Mouse (Mus musculus) limb, embryonic 13.5 days (tissue): ENCODE data around the gene Helq. TPM values are rescaled to one million over a fixed set of nuclear protein-coding genes. Genes with fewer than 3 reads are reported as not detected.

Source experiments
- ATAC-seq: fragments of 200-750 bp; cut with Nextera tagmentation; 2 replicates; pipeline ENCODE4 v1.8.0; 2017; ENCODE audit warnings: low read depth, moderate number of reproducible peaks, moderate TSS enrichment; ENCODE audit not compliant: low FRiP score
- H3K27ac ChIP-seq: fragments of 300-500 bp; sonication (generic); 2 replicates; pipeline ENCODE4 v1.5.1; 2015; ENCODE audit warnings: inconsistent platforms, mild to moderate bottlenecking, moderate library complexity
- H3K27me3 ChIP-seq: fragments of 300-500 bp; sonication (generic); 2 replicates; pipeline ENCODE4 v1.6.1; 2015; ENCODE audit warnings: mild to moderate bottlenecking, inconsistent platforms
- H3K36me3 ChIP-seq: fragments of 300-500 bp; sonication (generic); 2 replicates; pipeline ENCODE4 v1.6.1; 2015; ENCODE audit warnings: inconsistent platforms, mild to moderate bottlenecking, moderate library complexity
- H3K4me1 ChIP-seq: fragments of 300-500 bp; sonication (generic); 2 replicates; pipeline ENCODE4 v1.6.1; 2015; ENCODE audit warnings: inconsistent platforms
- H3K4me2 ChIP-seq: fragments of 300-500 bp; sonication (generic); replicated peaks from 2 replicates; pipeline ENCODE4 v1.6.1; 2015; ENCODE audit warnings: inconsistent platforms, mild to moderate bottlenecking, moderate library complexity
- H3K4me3 ChIP-seq: fragments of 300-500 bp; sonication (generic); 2 replicates; pipeline ENCODE4 v1.5.1; 2015; ENCODE audit warnings: moderate library complexity, mild to moderate bottlenecking, inconsistent platforms
- H3K9ac ChIP-seq: fragments of 300-500 bp; sonication (generic); 2 replicates; pipeline ENCODE4 v1.6.1; 2015; ENCODE audit warnings: mild to moderate bottlenecking, inconsistent platforms
- H3K9me3 ChIP-seq: fragments of 300-500 bp; sonication (generic); 2 replicates; pipeline ENCODE4 v1.6.1; 2016; ENCODE audit warnings: inconsistent platforms
- WGBS: fragments of 180-500 bp; shearing (Covaris S2); methylation state at CpG from one replicate; pipeline ENCODE4 v1.1.7; 2015; 5-methylcytosine and 5-hydroxymethylcytosine counted together
- polyA plus RNA-seq: library from polyadenylated mRNA; unstranded; fragments of >200 nt; fragmentation: Nextera tagmentation; extraction: Ambion mirVana; gene quantifications from 2 replicates; pipeline ENCODE4 v1.2.1, GENCODE M21; 2015

Helq gene
- polyA plus RNA-seq, result 19.6 and 21.2 TPM in 2 replicates

GRCm38 (mm10) chr5:100798165-100798860 is at the start of gene Helq, which contains the start of gene Mrps18c:
TSS of gene Helq (minus strand) at chr5:100798598.
TSS of gene Mrps18c (plus strand) at chr5:100798627.
- peaks cover 37% of the 10 kb centered on the region for H3K36me3 ChIP-seq
- WGBS, result 0% methylated on average over 67 of the region's 67 CpGs
- H3K4me1 ChIP-seq, result peaks cover 13% of the 10 kb centered on the region
- H3K4me2 ChIP-seq, result peak within 1 kb of the TSS; percentile 93
- H3K4me3 ChIP-seq, result peak within 1 kb of the TSS; percentile 82
- peak within 1 kb of the TSS; percentile 80 for H3K9ac ChIP-seq
- H3K27me3 ChIP-seq, result no peaks in the 10 kb centered on the region
- no peaks in the 10 kb centered on the region for H3K9me3 ChIP-seq
- no peak within 1 kb of the TSS for H3K27ac ChIP-seq
- ATAC-seq, result peak; percentile 95

DNA sequence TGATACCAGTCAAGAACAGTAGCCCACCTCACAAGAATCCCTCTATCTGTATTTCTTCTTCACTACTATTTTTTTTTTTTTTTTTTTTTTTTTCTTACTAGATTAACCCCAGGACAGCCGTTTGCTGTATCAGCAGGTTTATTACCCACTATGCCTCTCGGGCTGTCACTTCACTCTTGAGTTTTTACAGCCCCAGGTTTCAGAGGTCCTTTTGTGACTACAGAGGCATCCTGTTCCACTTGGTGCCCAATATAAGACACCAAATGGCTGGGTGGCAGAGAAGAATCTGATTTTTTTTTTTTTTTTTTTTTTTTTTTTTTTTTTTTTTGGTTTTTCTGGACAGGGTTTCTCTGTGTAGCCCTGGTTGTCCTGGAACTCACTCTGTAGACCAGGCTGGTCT is 48.7 kb upstream of the Helq start:
- WGBS, result 0% methylated on average over 2 of the region's 2 CpGs
- Histone ChIP-seq H3K4me1 (peaks cover 24% of the 10 kb centered on the region), H3K9ac (peak overlapping the region; percentile 70; the same call in 1 of the 2 replicates), H3K4me3 (peak overlapping the region; percentile 66), H3K27me3 (peaks cover 54% of the 10 kb centered on the region), H3K9me3 (peaks cover 6% of the 10 kb centered on the region; the same call in 1 of the 2 replicates), H3K27ac (no peak overlapping the region), H3K4me2 (peak overlapping the region; percentile 97), H3K36me3 (no peaks in the 10 kb centered on the region)
- ATAC-seq, result no peak

DNA sequence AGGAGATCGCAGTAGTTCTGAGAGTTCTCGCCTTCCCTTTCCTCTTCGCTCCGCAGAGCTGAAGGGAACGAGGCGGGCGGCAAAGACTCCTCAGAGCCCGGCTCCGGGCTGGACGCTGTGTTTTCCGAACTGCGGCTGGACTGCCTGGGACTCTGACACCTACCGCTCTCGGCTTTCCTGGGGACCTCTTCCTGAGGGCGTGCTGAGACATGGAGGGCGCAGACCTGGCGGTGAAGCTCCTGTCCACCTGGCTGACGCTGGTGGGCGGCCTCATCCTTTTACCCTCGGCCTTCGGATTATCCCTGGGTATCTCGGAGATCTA is 48.2 kb upstream of the Helq start:
- Histone ChIP-seq H3K27ac (no peak overlapping the region), H3K27me3 (peaks cover 54% of the 10 kb centered on the region), H3K4me1 (peaks cover 24% of the 10 kb centered on the region), H3K9ac (peak overlapping the region; percentile 70), H3K9me3 (peaks cover 11% of the 10 kb centered on the region; the same call in 1 of the 2 replicates), H3K4me2 (peak overlapping the region; percentile 97), H3K4me3 (peak overlapping the region; percentile 66), H3K36me3 (no peaks in the 10 kb centered on the region)
- ATAC-seq, result peak; percentile 49; the same call in 1 of the 2 replicates
- under 1% methylated on average over 22 of the region's 22 CpGs for WGBS

GRCm38 (mm10) chr5:100845848-100846598 is 47.6 kb upstream of the Helq start:
- H3K27ac ChIP-seq, result peak overlapping the region; percentile 10; the same call in 1 of the 2 replicates
- H3K27me3 ChIP-seq, result peaks cover 54% of the 10 kb centered on the region
- peaks cover 11% of the 10 kb centered on the region; the same call in 1 of the 2 replicates for H3K9me3 ChIP-seq
- peak overlapping the region; percentile 97 for H3K4me2 ChIP-seq
- peak overlapping the region; percentile 70 for H3K9ac ChIP-seq
- peak; percentile 58; the same call in 1 of the 2 replicates for ATAC-seq
- WGBS, result under 1% methylated on average over 52 of the region's 52 CpGs
- H3K4me3 ChIP-seq, result peak overlapping the region; percentile 66
- no peaks in the 10 kb centered on the region for H3K36me3 ChIP-seq
- H3K4me1 ChIP-seq, result peaks cover 24% of the 10 kb centered on the region

- Histone ChIP-seq H3K27ac (peak within 1 kb of the TSS; percentile 10; the same call in 1 of the 2 replicates), H3K4me1 (peaks cover 24% of the 10 kb centered on the region), H3K9ac (peak within 1 kb of the TSS; percentile 70), H3K4me2 (peak within 1 kb of the TSS; percentile 97), H3K9me3 (peaks cover 11% of the 10 kb centered on the region; the same call in 1 of the 2 replicates), H3K4me3 (peak within 1 kb of the TSS; percentile 66), H3K27me3 (peaks cover 54% of the 10 kb centered on the region), H3K36me3 (no peaks in the 10 kb centered on the region)
- WGBS, result 0% methylated on average over 16 of the region's 16 CpGs
- no peak for ATAC-seq
These were observed 47.1 kb upstream of the Helq start, which contains the start of gene Gpat3 for GRCm38 (mm10) chr5:100845485-100845847. TSS of gene Gpat3 (plus strand) at chr5:100845713.

- Histone ChIP-seq H3K4me3 (peak overlapping the region; percentile 66; the same call in 1 of the 2 replicates), H3K27ac (no peak overlapping the region), H3K4me1 (peaks cover 24% of the 10 kb centered on the region), H3K36me3 (no peaks in the 10 kb centered on the region), H3K9me3 (peaks cover 11% of the 10 kb centered on the region; the same call in 1 of the 2 replicates), H3K9ac (0 out of 2 replicates have a peak overlapping the region, but pooled peaks have one; percentile 13), H3K27me3 (peaks cover 52% of the 10 kb centered on the region), H3K4me2 (peak overlapping the region; percentile 97)
- ATAC-seq, result peak; percentile 35; the same call in 1 of the 2 replicates
- 41% methylated on average over 3 of the region's 3 CpGs for WGBS
These were observed 46.1 kb upstream of the Helq start for GRCm38 (mm10) chr5:100844485-100844884.

- ATAC-seq, result no peak
- Histone ChIP-seq H3K4me1 (no peaks in the 10 kb centered on the region), H3K9ac (no peak overlapping the region), H3K27ac (no peak overlapping the region), H3K36me3 (no peaks in the 10 kb centered on the region), H3K4me3 (no peak overlapping the region), H3K27me3 (no peaks in the 10 kb centered on the region), H3K4me2 (no peak overlapping the region), H3K9me3 (peaks cover 11% of the 10 kb centered on the region; the same call in 1 of the 2 replicates)
- WGBS, result 79% methylated on average over 7 of the region's 7 CpGs
These were observed 39.5 kb upstream of the Helq start for GRCm38 (mm10) chr5:100837907-100838306.

DNA sequence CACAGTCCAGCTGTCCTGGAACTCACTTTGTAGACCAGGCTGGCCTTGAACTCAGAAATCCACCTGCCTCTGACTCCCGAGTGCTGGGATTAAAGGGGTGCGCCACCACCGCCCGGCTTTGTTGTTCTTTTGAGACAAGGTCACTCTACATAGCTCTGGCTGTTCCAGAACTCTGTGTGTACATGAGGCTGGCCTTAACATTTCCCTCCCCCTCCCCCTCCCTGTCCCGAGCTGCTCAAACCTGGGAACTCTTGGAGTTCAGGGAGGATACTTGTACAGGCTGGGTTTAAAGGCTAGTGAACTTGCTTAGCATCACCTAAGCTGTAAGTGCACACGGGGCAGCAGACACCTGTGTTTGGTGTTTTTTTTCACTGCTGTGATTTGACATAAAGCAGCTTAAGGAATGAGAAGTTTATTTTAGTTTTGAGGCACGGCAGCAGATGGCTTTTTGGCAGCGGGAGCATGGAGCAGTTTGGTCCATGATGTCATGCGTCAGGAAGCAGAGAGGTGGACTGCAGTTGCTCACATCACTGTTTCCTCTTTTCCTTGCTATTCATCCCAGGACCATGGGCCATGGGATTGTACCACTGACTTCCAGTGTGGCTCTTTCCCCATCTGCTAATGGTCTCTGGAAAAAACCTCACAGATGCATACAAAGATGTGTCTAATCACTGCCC is 37.6 kb upstream of the Helq start:
- H3K9ac ChIP-seq, result no peak overlapping the region
- peak; percentile 44; the same call in 1 of the 2 replicates for ATAC-seq
- 58% methylated on average over 9 of the region's 9 CpGs for WGBS
- no peaks in the 10 kb centered on the region for H3K36me3 ChIP-seq
- H3K27ac ChIP-seq, result peak overlapping the region; percentile 1; the same call in 1 of the 2 replicates
- H3K9me3 ChIP-seq, result no peaks in the 10 kb centered on the region
- H3K27me3 ChIP-seq, result no peaks in the 10 kb centered on the region
- no peak overlapping the region for H3K4me2 ChIP-seq
- H3K4me3 ChIP-seq, result no peak overlapping the region
- no peaks in the 10 kb centered on the region for H3K4me1 ChIP-seq

- Histone ChIP-seq H3K36me3 (no peaks in the 10 kb centered on the region), H3K4me1 (peaks cover 5% of the 10 kb centered on the region; the same call in 1 of the 2 replicates), H3K4me2 (no peak overlapping the region), H3K9me3 (no peaks in the 10 kb centered on the region), H3K4me3 (no peak overlapping the region), H3K27ac (no peak overlapping the region), H3K9ac (no peak overlapping the region), H3K27me3 (no peaks in the 10 kb centered on the region)
- 79% methylated on average over 2 of the region's 2 CpGs for WGBS
- ATAC-seq, result no peak
These were observed 35.4 kb upstream of the Helq start for GRCm38 (mm10) chr5:100833841-100834240.

- ATAC-seq, result no peak
- Histone ChIP-seq H3K9me3 (no peaks in the 10 kb centered on the region), H3K4me2 (no peak overlapping the region), H3K27ac (no peak overlapping the region), H3K27me3 (no peaks in the 10 kb centered on the region), H3K36me3 (no peaks in the 10 kb centered on the region), H3K9ac (no peak overlapping the region), H3K4me1 (peaks cover 11% of the 10 kb centered on the region; the same call in 1 of the 2 replicates), H3K4me3 (no peak overlapping the region)
- 83% methylated on average over 3 of the region's 3 CpGs for WGBS
These were observed 34.3 kb upstream of the Helq start for GRCm38 (mm10) chr5:100832680-100833079.

DNA sequence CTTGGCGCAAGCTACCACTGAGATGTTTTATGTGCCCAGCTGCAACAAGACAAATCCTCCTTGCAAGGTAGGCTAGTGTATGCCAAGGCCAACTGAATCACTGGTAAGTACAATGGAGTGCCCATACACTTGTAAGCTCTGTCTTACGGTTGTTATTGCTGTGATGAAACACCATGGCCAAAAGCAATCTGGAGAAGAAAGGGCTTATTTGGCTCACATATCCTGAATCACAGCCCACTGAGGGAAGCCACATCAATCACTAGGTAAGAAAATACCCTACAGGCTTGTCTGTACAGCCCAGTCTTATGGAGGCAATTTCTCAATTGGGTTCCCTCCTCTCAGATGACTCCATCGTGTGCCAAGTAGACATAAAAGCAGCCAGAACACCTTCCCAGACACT is 30.3 kb upstream of the Helq start:
- no peak for ATAC-seq
- peaks cover 11% of the 10 kb centered on the region; the same call in 1 of the 2 replicates for H3K4me1 ChIP-seq
- no peaks in the 10 kb centered on the region for H3K9me3 ChIP-seq
- H3K9ac ChIP-seq, result no peak overlapping the region
- H3K36me3 ChIP-seq, result no peaks in the 10 kb centered on the region
- WGBS, result 61% methylated on average over 3 of the region's 3 CpGs
- no peak overlapping the region for H3K4me3 ChIP-seq
- peak overlapping the region; percentile 8; the same call in 1 of the 2 replicates for H3K27ac ChIP-seq
- no peaks in the 10 kb centered on the region for H3K27me3 ChIP-seq
- H3K4me2 ChIP-seq, result no peak overlapping the region
